Mouse (Mus musculus): ENCODE data around the gene Npc2.
A peak's percentile ranks its signal among the peaks of the same experiment; 100 is the strongest.

DNA sequence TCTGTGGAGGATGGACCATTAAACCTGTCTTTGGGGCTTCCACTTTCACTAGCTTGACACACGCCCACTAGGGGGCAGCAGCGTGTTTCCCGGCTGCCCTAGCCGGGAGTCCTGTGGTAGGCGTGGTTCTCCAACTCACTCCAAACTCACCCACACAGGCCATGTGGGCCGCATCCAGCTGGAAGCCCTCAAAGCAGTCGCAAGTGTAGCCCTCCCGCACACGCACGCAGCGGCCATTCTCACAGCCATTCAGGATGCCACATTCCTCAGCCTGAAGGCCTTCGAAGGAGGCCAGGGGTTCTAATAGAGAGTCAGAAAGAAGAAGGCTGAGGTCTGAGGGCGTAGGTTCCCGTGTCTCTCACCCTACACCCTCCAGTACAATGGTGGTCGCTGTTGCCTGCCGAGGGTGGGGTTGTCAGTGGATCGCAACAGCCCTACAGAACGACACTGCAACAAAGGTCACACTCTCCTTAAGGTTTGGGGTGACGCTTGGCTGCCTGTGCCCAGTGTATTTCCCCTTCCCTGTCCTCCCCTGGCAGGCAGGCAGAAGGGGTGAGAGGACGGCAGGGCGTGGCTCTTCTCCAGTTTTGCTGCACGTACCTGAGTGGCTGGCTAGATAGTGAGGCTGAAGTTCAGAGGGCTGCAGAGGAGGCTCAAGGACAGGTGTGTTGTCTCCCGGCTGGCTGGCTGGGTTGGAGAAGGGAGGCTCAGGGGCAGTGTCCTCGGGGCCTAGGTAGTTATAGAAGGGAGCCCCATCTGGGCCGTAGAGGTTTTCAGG lies 11.8 kb upstream of the Npc2 start:
- TF ChIP-seq EP300 (IDR thresholded peaks at IDR 0.05; ENCODE audit: insufficient read depth, low read depth, low read length) (no peak), CTCF (IDR thresholded peaks at IDR 0.05; ENCODE audit: low read depth, low read length) (peak; percentile 98), POLR2A (IDR thresholded peaks at IDR 0.05; ENCODE audit: insufficient read depth, low read length) (no peak)
